Mouse (Mus musculus) embryonic facial prominence, embryonic 14.5 days (tissue): Measurements from ENCODE around the gene Mcub. TPM values are rescaled to one million over a fixed set of nuclear protein-coding genes. Genes with fewer than 3 reads are reported as not detected.

Experiments used
- ATAC-seq: fragments of 200-750 bp; cut with Nextera tagmentation; 2 replicates; pipeline ENCODE4 v1.8.0; 2017; ENCODE audit warnings: low read depth, moderate number of reproducible peaks, moderate TSS enrichment
- DNase-seq: peaks from one replicate; pipeline ENCODE4 v3.0.0-alpha.2; 2015; ENCODE audit warnings: low spot score
- H3K27ac ChIP-seq: fragments of 300-500 bp; sonication (generic); replicated peaks from 2 replicates; pipeline ENCODE4 v1.5.1; 2014; ENCODE audit warnings: low read depth, mild to moderate bottlenecking, low read length, moderate library complexity
- H3K27me3 ChIP-seq: fragments of 300-500 bp; sonication (generic); replicated peaks from 2 replicates; pipeline ENCODE4 v1.6.1; 2014; ENCODE audit warnings: low read length; ENCODE audit not compliant: control insufficient read depth, insufficient read depth
- H3K36me3 ChIP-seq: fragments of 300-500 bp; sonication (generic); 2 replicates; pipeline ENCODE4 v1.6.1; 2014; ENCODE audit warnings: low read length, mixed read lengths; ENCODE audit not compliant: control insufficient read depth, insufficient read depth
- H3K4me1 ChIP-seq: fragments of 300-500 bp; sonication (generic); 2 replicates; pipeline ENCODE4 v1.6.1; 2014; ENCODE audit warnings: antibody characterized with exemption, low read length; ENCODE audit not compliant: control insufficient read depth, insufficient read depth
- H3K4me2 ChIP-seq: fragments of 300-500 bp; sonication (generic); 2 replicates; pipeline ENCODE4 v1.6.1; 2014; ENCODE audit warnings: low read depth, mild to moderate bottlenecking, low read length, moderate library complexity, mixed read lengths
- H3K4me3 ChIP-seq: fragments of 300-500 bp; sonication (generic); 2 replicates; pipeline ENCODE4 v1.5.1; 2014; ENCODE audit warnings: low read depth, mild to moderate bottlenecking, low read length
- H3K9ac ChIP-seq: fragments of 300-500 bp; sonication (generic); 2 replicates; pipeline ENCODE4 v1.6.1; 2014; ENCODE audit warnings: low read depth, mild to moderate bottlenecking, low read length, moderate library complexity, mixed read lengths
- H3K9me3 ChIP-seq: fragments of 300-500 bp; sonication (generic); 2 replicates; pipeline ENCODE4 v1.6.1; 2016; ENCODE audit warnings: low read length; ENCODE audit not compliant: control insufficient read depth
- WGBS: fragments of 180-500 bp; shearing (Covaris S2); extraction: QIAGEN DNeasy Blood & Tissue Kit; methylation state at CpG from one replicate; pipeline ENCODE4 v1.1.7; 2014; 5-methylcytosine and 5-hydroxymethylcytosine counted together
- polyA plus RNA-seq: library from polyadenylated mRNA; unstranded; fragments of >200 nt; fragmentation: Nextera tagmentation; extraction: Ambion mirVana; gene quantifications from 2 replicates; pipeline ENCODE4 v1.2.1, GENCODE M21; 2014

The Mcub gene
- polyA plus RNA-seq, result 5.9 and 8.9 TPM in 2 replicates

- H3K27ac ChIP-seq, result no peak within 1 kb of the TSS
- ATAC-seq, result peak; percentile 78
- H3K4me3 ChIP-seq, result peak within 1 kb of the TSS; percentile 63
- peak within 1 kb of the TSS; percentile 59 for H3K9ac ChIP-seq
- H3K27me3 ChIP-seq, result peaks cover 25% of the 10 kb centered on the region
- DNase-seq, result peak; percentile 65
- H3K4me1 ChIP-seq, result peaks cover 7% of the 10 kb centered on the region
- peak within 1 kb of the TSS; percentile 99 for H3K4me2 ChIP-seq
- no peaks in the 10 kb centered on the region for H3K36me3 ChIP-seq
- H3K9me3 ChIP-seq, result no peaks in the 10 kb centered on the region
- WGBS, result under 1% methylated on average over 44 of the region's 63 CpGs
Measured at GRCm38 (mm10) chr3:129969432-129970395, at the start of gene Mcub. Gene Mcub (minus strand): TSS chr3:129970206.

- Histone ChIP-seq H3K9ac (no peak overlapping the region), H3K36me3 (peaks cover 47% of the 10 kb centered on the region), H3K4me3 (no peak overlapping the region), H3K27ac (no peak overlapping the region), H3K4me1 (no peaks in the 10 kb centered on the region), H3K9me3 (no peaks in the 10 kb centered on the region), H3K27me3 (no peaks in the 10 kb centered on the region), H3K4me2 (no peak overlapping the region)
- 69% methylated on average over 2 of the region's 2 CpGs for WGBS
- DNase-seq (no peak), ATAC-seq (no peak)
Measured at GRCm38 (mm10) chr3:130012943-130013342, 42.9 kb upstream of the Mcub start.

GRCm38 (mm10) chr3:130011236-130011635, 41.2 kb upstream of the Mcub start:
- H3K36me3 ChIP-seq, result peaks cover 48% of the 10 kb centered on the region
- H3K27ac ChIP-seq, result no peak overlapping the region
- H3K27me3 ChIP-seq, result no peaks in the 10 kb centered on the region
- ATAC-seq, result no peak
- H3K4me2 ChIP-seq, result no peak overlapping the region
- 71% methylated on average over 1 of the region's 1 CpGs for WGBS
- no peaks in the 10 kb centered on the region for H3K4me1 ChIP-seq
- DNase-seq, result no peak
- no peak overlapping the region for H3K9ac ChIP-seq
- H3K9me3 ChIP-seq, result no peaks in the 10 kb centered on the region
- H3K4me3 ChIP-seq, result no peak overlapping the region

DNA sequence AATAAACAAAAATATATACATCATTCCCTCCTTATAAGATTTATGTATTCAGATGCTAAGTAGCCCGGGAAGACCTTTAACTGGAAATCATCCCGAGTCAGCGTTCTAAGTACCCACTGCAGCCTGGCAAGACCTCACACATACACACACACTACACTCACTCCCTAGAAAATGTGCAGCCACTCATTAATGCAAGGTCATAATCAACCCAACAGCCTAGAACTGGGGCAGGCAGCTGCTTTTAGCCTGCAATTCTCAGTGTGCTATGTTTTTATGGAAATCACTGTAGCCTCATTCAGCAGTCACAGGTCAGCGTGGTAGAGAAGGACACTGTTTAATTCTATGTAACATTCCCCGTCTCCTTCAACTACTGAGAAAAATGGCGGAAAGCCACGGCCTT, 36.1 kb upstream of the Mcub start:
- 95% methylated on average over 7 of the region's 7 CpGs for WGBS
- no peaks in the 10 kb centered on the region for H3K27me3 ChIP-seq
- H3K4me1 ChIP-seq, result no peaks in the 10 kb centered on the region
- ATAC-seq (no peak), DNase-seq (no peak)
- H3K36me3 ChIP-seq, result peaks cover 76% of the 10 kb centered on the region
- H3K9me3 ChIP-seq, result no peaks in the 10 kb centered on the region
- no peak overlapping the region for H3K4me3 ChIP-seq
- H3K27ac ChIP-seq, result no peak overlapping the region
- no peak overlapping the region for H3K9ac ChIP-seq
- no peak overlapping the region for H3K4me2 ChIP-seq

GRCm38 (mm10) chr3:130000926-130001325, 30.9 kb upstream of the Mcub start:
- 95% methylated on average over 11 of the region's 11 CpGs for WGBS
- DNase-seq, result no peak
- Histone ChIP-seq H3K9ac (no peak overlapping the region), H3K27me3 (no peaks in the 10 kb centered on the region), H3K27ac (no peak overlapping the region), H3K4me3 (no peak overlapping the region), H3K36me3 (peaks cover 94% of the 10 kb centered on the region), H3K9me3 (no peaks in the 10 kb centered on the region), H3K4me1 (no peaks in the 10 kb centered on the region), H3K4me2 (no peak overlapping the region)
- ATAC-seq, result no peak

DNA sequence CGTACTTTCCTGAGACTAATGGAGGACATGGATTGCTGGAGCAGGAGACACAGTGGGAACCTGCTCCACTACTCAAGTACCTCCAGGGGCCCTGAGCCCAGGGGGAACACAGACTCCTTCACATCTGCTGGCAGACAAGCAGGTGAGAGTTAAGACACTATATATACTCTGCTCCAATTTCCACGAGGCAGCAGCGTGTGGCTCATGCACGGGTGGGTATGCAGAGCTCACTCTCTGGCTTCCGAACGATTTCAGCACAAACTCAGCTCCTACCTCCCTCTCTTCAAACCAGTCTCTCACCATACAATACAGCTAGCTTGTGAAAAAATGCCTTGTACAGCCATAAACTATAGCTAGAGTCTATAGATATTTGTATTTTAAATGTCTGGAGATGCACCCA, 28.5 kb upstream of the Mcub start:
- H3K9me3 ChIP-seq, result no peaks in the 10 kb centered on the region
- no peak overlapping the region for H3K27ac ChIP-seq
- H3K9ac ChIP-seq, result no peak overlapping the region
- H3K36me3 ChIP-seq, result peaks cover 94% of the 10 kb centered on the region
- H3K4me3 ChIP-seq, result no peak overlapping the region
- H3K4me1 ChIP-seq, result no peaks in the 10 kb centered on the region
- DNase-seq (no peak), ATAC-seq (no peak)
- no peaks in the 10 kb centered on the region for H3K27me3 ChIP-seq
- no peak overlapping the region for H3K4me2 ChIP-seq
- WGBS, result 90% methylated on average over 6 of the region's 6 CpGs

GRCm38 (mm10) chr3:129998001-129998400, 28.0 kb upstream of the Mcub start:
- Histone ChIP-seq H3K4me2 (no peak overlapping the region), H3K36me3 (peaks cover 95% of the 10 kb centered on the region), H3K4me1 (no peaks in the 10 kb centered on the region), H3K4me3 (no peak overlapping the region), H3K27ac (no peak overlapping the region), H3K27me3 (no peaks in the 10 kb centered on the region), H3K9ac (no peak overlapping the region), H3K9me3 (no peaks in the 10 kb centered on the region)
- ATAC-seq, result no peak
- no peak for DNase-seq
- 84% methylated on average over 7 of the region's 7 CpGs for WGBS

- WGBS, result 82% methylated on average over 3 of the region's 3 CpGs
- Histone ChIP-seq H3K4me3 (no peak overlapping the region), H3K27me3 (no peaks in the 10 kb centered on the region), H3K9me3 (no peaks in the 10 kb centered on the region), H3K36me3 (peaks cover 95% of the 10 kb centered on the region), H3K9ac (no peak overlapping the region), H3K4me2 (no peak overlapping the region), H3K4me1 (no peaks in the 10 kb centered on the region), H3K27ac (no peak overlapping the region)
- ATAC-seq (no peak), DNase-seq (no peak)
Measured at GRCm38 (mm10) chr3:129997324-129997723, 27.3 kb upstream of the Mcub start.

DNA sequence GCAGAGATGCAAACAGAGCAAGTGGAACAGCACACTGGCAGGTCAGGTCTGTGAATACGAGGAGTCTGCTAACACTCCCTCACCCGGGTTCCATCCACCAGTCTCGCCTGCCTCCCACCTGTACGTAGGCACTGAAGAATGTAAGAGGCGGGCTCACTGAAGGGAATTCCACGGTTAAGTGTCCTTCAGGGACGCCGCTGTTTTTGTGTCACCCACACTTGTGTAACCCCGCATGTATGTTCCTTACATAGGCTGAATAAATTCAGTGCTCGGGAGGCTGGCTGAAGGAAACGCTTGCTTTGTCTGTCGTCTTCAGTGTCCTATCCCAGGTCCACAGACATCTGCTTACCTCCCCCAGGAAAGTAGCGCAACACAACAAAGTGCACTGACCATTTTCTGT, 17.3 kb upstream of the Mcub start:
- Histone ChIP-seq H3K27me3 (no peaks in the 10 kb centered on the region), H3K9me3 (no peaks in the 10 kb centered on the region), H3K36me3 (peaks cover 94% of the 10 kb centered on the region), H3K9ac (no peak overlapping the region), H3K27ac (no peak overlapping the region), H3K4me1 (no peaks in the 10 kb centered on the region), H3K4me3 (no peak overlapping the region), H3K4me2 (no peak overlapping the region)
- no peak for DNase-seq
- no peak for ATAC-seq
- WGBS, result 96% methylated on average over 13 of the region's 13 CpGs
